Mouse (Mus musculus): ENCODE data around the gene Mvp.
A peak's percentile ranks its signal among the peaks of the same experiment; 100 is the strongest.

Gene Mvp

DNA sequence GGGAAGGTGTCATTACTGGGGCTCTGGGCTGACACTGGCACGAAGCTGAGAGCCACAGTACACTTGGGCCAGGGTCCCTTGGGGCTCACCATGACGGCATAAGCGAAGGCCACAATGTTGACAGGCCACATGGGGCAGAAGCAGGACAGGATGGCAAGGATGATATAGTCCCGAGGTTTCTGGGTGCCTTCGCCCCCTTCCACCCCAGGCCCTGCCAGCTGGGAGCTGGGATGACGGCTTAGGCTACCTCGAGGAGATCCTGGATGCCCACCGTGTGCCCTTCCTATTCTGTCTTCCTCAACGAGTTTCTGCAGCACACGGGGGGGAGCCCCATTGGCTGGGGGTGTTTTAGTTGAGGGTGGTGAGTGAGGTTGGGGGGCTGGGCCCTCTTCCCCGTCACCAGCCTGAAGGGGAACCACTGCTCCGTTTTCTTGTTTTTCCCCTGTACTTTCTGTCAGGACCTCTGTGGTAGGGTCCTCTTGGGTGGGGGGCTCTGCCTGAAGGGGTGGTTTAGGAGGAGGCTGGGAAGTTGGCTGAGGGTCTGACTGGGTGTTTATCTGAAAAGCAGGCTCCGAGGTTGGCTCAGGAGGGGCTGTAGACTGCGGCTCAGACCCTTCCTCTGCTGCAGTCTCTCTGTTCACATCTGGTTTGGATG, 5.0 kb upstream of the Mvp start:
- no peak for DNase-seq

DNA sequence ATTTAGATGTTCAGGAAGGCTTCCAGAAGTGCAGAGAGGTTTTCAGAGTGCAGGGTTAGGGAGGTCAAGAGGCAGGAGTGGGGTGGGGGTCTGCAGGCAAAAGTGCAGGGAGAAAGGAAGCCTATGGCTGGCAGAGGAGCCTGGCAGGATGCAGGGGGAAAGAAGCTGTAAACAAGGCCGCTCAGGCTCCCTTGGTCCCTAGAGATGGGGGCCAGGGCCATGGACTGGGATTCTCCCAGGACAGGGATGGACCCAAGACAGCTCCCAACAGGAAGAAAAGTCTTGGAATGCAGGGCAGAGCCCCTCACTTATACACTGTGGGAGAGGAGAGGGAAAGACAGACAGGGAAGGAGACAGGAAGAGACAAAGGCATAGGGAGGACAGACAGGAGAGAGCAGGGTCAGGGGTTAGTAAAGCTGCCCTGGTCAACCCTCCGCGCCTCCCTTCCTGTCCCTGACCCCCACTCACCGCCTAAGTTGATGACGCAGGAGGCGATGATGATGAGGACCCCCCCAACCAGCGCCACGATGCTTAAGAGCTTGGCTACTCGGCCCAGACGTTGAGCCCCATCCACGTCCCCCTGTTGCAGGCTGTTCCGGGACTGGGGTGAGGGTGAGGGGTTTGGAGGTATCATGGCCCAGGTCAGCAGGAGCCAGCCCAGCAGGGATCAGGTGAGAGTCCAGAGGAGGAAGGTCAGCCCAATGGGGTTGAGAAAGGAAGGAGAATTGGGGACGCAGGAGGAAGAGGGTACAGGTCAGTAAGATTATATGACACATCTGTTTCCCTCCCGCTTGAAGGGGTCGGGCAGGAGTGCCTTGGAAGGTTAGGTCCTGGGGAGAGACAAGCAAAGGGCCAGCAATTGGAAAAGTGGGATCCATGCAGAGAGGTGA, 4.2 kb upstream of the Mvp start:
- DNase-seq = no peak

DNA sequence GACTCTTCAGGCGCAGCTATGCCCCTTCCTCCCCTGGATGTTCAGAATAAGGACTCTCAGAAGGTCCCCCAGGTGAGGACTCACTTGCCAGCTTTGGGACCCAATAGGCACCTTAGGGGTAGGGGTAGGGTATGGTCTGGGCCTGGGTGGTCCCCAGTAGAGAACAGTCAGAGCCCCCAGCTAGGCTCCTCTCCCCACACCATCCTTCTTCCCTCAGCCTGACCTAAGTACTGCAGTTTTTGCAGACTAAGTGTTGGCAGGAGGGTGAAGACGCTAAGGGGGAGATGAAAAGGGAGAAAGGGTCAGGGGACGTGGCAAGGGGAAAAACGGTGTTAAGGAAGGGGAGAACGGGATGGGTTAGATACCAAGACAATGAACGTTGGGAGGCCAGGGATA, 3.5 kb upstream of the Mvp start:
- no peak for DNase-seq

DNA sequence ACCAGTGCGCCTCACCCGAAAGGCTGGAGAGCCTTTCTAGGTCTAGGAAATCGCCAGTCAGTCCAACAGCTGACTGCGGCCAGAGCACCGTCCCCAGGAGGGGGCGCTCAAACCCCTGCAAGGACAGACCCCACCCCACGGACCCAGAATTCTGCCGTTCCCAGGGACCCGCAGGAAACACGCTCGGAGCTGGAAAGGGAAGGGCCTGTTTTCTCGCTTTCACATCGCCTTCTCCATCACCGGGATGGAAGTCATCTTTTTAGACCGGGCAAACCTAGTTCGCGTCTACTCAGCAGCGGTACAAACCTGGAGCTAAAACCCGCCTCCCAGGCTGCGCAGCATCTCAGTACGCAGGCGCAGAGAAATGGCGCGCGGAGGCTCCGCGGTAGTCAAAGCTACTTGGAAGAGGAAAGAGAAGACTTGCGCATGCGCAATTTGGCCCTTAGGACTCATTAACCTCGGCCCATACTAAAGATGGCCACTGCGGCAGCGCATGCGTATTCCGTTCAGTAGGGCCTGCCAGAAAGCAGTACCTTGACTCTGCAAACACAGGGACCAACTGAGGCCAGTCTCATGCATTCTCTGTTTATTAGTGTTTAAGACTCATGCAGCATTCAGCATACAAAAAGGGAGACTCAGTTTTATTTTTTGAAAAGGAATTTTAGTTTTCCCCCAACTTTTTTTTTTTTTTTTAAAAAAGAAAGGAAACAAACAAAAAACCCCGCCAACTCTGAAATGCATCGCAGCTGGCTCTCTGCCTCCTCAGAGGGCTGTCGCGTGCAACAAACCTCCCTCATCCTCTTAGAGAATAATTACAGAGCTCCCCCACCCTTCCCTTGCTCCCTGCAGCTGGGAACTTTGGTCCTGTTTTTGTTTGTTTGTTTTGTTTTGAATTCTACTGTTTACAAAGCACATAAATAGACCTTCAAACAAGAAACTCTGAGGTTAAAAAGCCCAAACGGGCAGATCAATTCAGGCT, 2.8 kb upstream of the Mvp start, which contains the start of gene Pagr1a:
Pagr1a (minus strand) TSS at position 382 of the 979 bp plus-strand sequence.
- DNase-seq = peak; percentile 95

DNA sequence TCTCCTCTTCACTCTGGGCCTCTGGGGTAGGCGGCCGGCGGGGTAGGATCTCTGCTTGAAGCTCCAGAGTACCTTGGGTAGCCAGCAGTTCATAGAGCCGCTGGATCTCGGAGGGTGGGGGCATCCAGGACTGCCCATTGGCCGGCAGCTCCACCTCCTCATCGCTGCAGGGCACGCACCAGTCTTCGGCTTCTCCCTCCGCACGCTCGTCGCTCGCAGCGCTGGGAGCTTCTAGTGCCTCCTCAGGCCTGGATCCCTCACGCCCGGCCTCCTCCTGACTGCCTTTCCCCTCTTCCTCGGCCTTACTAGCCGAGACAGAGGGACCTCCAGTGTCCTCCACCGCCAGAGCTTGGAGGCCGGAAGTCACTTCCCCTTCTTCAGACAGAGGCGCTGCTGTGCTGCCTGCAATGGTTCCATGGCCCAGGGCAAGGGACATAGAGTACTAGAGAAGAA, 2.1 kb upstream of the Mvp start:
- no peak for DNase-seq

DNA sequence TGATC, 1.9 kb upstream of the Mvp start, which contains the start of gene Pagr1b:
Pagr1b (minus strand) TSS at position 4 of the 5 bp plus-strand sequence.
- DNase-seq = no peak

DNA sequence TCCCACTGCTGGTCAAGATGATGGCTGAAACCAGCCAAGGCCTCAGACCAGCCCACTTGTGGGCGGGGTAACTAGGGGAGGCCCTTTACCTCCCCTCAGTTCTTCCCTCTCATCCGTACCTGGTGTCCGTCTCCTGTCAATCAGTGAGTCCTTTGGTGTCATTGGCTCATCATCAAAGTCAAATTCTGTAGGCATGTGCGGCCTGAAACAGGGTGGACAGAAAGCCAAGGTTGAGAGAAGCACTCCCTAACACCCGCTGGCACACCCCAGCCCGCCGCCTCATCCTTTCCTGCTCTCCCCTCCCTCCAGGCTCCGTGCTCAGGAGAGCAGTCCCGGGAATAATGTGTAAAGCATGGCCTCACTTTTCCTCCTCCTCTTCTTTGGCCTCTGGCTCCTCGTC, 1.7 kb upstream of the Mvp start:
- DNase-seq = no peak

DNA sequence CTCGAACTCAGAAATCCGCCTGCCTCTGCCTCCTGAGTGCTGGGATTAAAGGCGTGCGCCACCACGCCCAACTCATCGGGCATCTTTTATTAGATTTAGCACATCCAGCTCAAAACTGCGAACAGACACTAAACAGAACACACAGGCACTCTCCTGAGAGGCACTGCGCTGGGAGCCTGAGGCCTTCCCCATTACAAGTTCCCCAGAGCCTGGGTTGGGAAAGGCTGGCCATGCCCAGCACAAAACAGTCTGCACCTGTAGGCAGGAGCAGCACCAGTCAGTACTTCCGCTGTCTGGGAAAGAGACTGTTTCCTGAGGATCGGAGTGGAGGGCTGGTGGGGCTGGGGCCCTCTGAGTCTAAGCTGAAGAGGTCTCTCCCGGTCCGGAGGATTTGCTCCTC, 572 bp upstream of the Mvp start:
- DNase-seq = no peak

DNA sequence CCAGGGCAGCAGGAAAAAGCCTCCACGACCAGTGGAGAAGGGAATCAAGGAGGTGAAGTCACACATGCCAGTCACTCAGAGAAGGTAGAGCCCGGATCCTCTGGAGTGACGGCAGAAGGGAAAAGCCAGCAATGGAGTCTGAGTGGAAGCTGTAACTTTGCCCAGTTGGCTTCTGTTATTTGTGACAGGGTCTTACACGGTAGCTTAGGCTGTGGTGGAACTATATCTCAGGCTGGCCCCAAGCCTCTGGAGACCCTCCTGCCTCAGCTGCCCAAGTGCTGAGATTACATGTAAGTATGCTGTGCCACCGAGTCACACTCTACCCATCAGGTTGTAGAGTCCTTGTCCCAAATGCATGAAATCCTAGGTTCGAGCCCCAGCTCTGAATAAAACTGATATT, 1.0 kb downstream of the Mvp start:
- DNase-seq = no peak

DNA sequence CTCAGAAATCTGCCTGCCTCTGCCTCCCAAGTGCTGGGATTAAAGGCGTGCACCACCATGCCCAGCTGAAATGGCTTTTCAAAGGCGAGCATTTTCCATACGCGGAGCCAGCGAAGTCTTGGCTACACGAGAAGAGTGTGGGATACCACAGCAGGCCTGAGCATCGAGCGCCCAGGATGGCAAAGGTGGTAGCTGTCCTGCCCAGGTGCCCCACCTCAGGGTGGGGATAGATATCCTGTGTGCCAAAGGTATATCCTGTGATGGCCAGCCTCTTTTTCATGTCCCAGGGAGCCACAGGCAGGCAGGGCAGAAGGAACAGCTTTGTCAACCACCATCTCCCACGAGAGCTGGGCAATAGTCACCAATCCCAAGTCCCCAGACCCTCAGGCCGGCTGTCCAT, 1.6 kb downstream of the Mvp start:
- no peak for DNase-seq

DNA sequence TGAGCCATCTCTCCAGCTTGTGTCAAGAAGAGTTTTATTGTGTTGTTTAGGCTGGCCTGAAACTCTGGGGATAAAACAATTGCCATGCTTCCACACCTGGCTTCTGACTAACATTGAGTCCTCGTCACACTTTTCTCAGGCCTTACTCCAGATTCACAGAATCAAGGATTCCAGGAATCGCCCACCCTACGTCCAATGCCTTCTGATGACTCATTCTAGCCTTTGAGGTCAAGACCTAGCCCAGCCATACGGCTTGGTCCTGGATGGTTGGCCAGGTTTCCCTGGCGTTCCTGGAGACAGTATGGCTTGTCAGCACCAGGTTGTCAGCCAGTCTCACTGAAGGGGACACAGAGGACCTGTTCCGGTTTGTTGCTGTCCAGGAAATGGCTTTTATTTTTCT, 2.0 kb downstream of the Mvp start:
- no peak for DNase-seq

DNA sequence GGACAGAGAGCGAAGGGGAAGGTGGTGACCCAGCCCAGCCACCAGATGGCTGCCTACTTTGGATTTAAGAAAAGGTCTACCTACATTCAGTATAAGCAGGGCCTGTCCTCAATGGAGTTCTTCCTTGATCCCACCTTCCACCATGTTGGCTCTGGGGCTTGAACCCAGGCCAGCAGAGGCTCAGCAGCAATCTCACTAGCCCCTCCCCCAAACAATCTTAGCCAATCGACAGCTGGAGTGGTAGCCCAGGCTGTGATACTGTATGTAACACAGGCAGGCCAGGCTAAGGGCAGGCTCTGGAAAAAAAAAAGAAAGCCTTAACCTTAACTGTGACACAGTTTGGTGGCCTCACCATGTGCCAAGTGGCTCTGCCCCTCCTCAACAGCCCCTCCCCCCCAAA, 2.7 kb downstream of the Mvp start:
- no peak for DNase-seq

DNA sequence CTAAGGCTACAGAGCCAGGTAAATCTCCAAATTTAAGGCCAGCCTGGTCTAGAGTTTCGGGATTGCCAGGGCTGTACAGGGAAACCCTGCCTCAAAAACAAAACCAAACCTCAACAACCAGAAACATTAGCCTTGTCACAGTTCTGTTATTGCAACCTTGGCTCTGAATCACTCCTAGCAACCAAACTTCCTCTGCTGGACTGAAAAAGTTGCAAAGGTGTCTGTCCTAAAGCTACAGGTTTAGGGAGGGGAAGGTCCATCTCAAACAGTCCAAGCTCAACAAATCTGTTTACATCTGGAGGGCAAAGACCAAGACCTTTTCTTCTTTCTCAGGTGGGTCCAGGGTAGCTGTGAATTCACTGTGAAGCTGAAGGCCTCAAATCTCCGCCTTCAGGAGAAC, 3.4 kb downstream of the Mvp start:
- no peak for DNase-seq

DNA sequence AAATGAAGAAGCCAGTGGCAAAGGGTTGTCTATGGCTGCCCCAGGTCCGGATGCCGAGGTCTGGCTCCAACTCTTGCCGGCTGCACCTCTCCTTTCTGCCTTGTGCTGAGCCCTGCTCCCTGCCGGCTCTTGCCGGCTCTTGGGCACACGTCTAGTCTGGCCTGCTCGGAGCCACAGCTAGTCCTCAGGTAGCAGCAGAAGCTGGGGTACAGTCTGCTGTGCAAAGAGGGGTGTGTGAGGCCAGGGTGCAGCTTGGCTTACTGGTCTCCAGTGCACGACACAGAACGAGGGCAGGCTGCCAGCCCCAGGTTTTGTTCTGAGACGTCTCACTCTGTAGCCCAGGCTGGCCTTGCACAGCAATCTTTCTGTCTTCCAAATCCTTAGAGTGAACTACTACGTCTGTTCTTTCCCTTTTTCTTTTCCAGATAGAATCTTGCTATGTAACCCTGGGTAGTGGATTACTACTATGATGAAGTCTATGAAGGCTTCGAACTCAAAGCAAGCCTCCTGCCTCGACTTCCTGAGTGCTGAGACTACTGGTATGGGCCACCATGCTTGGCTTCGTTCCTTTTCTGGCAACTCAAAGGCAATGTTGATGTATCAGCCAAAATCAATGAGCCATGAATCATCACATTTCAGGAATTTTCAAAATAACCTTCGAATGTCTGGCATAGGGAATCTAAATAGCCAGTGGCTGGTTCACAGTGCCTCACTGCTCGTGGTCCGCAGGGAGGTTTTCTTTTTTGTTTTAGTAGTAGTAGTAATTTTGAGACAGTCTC, 4.9 kb downstream of the Mvp start:
- no peak for DNase-seq

DNA sequence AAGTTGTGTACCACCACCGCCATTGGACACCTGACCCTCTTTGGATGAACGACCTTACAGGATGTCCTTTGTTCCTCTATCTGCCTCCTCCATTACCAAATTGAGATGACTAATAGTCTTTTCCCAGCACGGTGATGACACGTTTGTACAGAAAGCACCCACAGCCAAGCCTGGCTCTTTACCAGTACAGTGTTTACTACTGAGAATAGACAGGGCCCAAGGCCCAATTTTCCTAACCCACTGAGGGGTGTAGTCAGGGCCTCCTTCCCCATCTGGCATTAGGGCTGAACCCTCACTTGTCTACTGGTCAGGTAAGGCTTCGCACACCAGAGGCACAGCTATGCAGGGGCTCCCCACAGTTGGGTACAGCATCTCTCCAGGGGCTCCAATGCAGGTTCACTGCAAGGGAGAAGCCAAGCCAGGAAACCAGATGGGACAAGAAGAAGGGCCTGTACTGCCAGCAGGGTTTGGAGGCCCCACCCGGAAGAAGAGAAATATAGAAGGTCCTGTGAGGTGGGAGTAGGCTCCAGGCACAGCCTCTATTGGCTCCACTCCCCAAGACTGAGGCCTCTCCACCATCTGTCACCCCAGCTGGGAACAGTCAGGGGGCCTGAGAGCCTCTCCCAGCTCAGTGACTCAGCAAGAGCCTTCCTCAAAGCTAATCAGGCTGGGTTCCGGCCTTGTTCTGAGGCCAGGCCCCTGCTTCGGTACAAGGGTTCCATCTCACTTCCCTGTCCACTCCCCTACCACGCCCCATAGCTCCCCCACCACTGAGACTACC, 6.0 kb downstream of the Mvp start:
- DNase-seq = peak; percentile 78

DNA sequence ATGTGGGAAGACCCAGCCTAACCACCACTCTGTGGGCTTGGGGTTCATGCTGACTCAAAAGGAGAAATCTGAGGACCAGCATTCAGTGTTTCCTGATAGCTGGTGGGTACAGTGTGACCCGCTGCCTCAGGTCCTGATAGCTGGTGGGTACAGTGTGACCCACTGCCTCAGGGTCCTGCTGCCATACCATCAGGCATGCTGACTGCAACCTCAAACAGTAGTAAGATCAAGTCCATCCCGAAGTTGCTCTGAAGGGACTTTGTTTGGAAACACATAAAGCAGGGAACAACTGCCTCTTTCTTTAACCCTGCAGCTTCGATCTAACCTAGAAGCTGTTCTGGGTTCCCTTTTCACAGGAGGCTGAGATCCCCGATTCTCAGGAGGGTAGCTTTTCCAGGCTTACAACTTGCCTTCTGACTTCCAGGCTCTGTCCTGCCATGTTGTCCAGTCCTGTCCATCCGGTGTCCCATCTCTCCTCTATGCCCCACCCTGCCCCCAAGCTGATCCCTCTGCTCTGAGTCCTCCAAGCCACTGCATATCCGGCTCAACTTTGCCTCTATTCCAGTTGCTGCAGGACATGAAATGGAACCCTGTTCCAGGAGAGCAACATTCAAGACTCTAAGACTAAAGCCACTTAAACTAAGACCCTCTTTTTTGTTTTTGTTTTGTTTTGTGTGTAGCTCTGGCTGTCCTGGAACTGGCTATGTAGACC, 7.0 kb downstream of the Mvp start:
- no peak for DNase-seq

DNA sequence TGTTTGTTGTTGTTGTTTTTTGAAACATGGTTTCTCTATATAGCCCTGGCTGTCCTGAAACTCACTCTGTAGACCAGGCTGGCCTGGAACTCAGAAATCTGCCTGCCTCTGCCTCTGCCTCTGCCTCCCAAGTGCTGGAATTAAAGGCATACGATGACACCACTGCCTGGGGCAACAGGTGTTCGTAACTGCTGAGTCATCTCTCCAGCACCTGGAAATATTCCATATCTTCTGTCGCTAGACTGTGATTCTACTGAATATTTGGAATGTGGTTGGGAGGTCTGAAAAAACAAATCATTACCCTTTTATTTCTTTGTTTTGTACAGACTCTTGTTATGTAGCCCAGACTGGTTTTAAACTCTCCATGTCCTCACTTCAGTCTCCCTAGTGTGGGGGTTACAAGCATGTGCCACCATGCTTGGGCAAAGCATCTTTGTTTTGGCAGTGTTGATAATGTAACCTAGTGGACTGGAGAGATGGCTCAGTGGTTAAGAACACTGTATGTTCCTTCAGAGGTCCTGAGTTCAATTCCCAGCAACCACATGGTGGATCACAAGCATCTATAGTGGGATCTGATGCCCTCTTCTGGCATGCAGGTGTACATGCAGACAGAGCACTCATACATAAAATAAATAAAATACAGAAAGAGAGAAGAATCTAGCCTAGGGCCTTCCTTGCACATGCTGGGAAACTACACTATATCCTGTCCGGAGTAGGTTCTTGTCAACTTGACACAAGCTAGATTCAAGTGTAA, 10.1 kb downstream of the Mvp start:
- DNase-seq = no peak

DNA sequence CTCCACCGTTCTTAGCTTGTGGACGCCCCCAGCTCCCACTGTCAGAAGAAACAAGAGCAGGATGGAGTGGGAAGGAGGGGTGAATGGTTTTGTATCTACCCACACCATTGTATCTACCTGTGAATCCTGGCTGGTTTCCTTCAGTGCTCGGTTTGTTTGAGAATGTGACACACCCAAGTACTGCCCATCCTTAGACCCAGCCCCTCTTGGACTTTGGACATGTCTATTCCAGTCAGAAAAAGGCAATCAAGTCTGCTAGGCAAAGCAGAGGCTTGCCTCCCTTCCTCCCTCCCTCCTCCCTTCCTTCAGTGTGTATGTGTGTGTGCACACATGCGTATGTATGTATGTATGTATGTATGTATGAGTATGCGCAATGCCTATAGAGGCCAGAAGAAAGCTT, 10.8 kb downstream of the Mvp start:
- no peak for DNase-seq

DNA sequence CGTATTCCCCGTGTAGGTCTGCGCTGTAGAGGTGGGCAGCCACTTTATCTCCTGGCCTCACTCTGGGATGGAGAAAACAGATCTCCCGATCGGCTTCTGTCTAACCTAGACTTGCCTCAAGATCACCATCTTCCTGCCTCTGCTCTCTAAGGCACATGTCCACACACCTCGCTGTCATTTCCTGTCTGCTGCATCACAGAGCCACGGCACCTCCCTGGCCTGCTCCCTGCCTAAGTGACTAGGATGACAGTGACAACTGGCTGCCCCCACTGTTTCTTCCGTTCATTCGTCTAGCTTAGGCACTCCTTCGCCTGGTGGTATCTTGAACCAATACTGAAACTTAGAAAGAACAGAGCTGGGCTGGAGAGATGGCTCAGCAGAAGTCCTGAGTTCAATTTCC, 14.9 kb downstream of the Mvp start:
- DNase-seq = no peak

DNA sequence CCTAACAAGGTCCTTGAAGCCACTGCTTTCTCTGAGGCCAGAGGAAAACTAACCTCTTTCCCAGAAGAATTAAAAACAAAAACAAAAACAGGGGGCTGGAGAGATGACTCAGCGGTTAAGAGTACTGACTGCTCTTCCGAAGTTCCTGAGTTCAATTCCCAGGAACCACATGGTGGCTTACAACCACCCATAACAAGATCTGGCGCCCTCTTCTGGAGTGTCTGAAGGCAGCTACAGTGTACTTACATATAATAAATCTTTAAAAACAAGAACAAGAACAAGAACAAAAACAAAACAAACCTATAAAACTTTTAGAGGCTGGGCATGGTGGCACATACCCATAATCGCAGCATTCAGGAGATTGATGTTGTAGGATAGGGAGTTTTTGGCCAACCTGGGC, 18.0 kb downstream of the Mvp start:
- no peak for DNase-seq

DNA sequence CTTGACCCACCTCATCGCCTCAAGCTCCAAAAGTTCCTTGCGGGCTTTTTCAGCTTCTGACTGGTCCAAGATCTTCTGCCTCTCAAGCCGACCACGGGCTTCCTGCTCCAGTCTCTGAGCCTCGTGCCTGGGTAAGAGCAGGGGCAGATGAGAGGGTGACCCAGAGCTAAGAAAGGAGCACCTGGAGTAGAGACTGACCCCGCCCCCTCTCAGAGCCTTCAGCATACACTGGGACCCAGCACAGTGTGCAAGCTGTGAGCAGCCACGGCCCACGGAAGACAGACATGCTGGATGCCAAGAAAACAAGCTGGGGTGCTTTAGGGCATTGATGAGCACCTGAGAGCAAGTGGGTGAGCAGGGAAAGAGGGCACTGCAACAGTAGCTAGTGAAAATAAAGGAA, 25.6 kb downstream of the Mvp start:
- DNase-seq = no peak
